Mouse (Mus musculus): ENCODE results near the gene Rp9.

Gene Rp9

GRCm38 (mm10) chr9:22366621-22367020 lies 102.9 kb downstream of the Rp9 start:
- no peak for DNase-seq (ENCODE audit: low read depth, low spot score)

GRCm38 (mm10) chr9:22366221-22366620 lies 103.3 kb downstream of the Rp9 start:
- DNase-seq (ENCODE audit: low read depth, low spot score), result no peak
